ENCODE assay signal across 26 mouse cellular contexts in genomic region chr9:71476601-71477000, GRCm38 (mm10). TPM values are rescaled to one million over a fixed set of nuclear protein-coding genes. Genes with fewer than 3 reads are reported as not detected.
DNase-seq lines count a peak whose midpoint lies in the region; ATAC-seq and TF ChIP-seq lines count a peak whose summit lies in the region.
"Had no signal": no experiment of that assay in that cellular context is flagged by ENCODE, and none has a peak within 500 bp of the region (broad histone marks: within the 10 kb centered on the region; RNA-seq: fewer than 3 reads in every experiment).

No protein-coding gene starts in this region.

- 95% methylated on average over 3 of the region's 3 CpGs for WGBS in intestine, postnatal 0 days
- WGBS in intestine, embryonic 16.5 days, result 98% methylated on average over 3 of the region's 3 CpGs
- WGBS in lung, postnatal 0 days, result 95% methylated on average over 3 of the region's 3 CpGs

- no peak overlapping the region for H3K27ac ChIP-seq in intestine, postnatal 0 days (ENCODE audit: low read depth, low read length)
- H3K27ac ChIP-seq in intestine, embryonic 16.5 days (ENCODE audit: low read length), result no peak overlapping the region
- H3K27ac ChIP-seq in lung, postnatal 0 days (ENCODE audit: low read length), result no peak overlapping the region
- H3K27ac ChIP-seq in MEL (ENCODE audit: control insufficient read depth, low read depth, low read length), result no peak overlapping the region
- H3K27ac ChIP-seq: embryonic facial prominence, embryonic 15.5 days; forebrain, embryonic 10.5 days; gastrocnemius, adult 2 months; heart, embryonic 15.5 days; hindbrain, embryonic 10.5 days; hindbrain, embryonic 14.5 days had no signal

- peaks cover 66% of the 10 kb centered on the region for H3K36me3 ChIP-seq in intestine, postnatal 0 days (ENCODE audit: control insufficient read depth, insufficient read depth)
- H3K36me3 ChIP-seq in intestine, embryonic 16.5 days (ENCODE audit: control insufficient read depth, insufficient read depth, low read length), result peaks cover 51% of the 10 kb centered on the region
- peaks cover 48% of the 10 kb centered on the region for H3K36me3 ChIP-seq in lung, postnatal 0 days (ENCODE audit: insufficient read depth, low read length)
- peaks cover 16 to 36% of the 10 kb centered on the region in 2 experiments for H3K36me3 ChIP-seq in MEL (ENCODE audit: control insufficient read depth in 1 of 2, insufficient read depth in 2 of 2, low read length in 2 of 2)

- peak in 1 of 2 experiments; percentile 27; a peak in 1 of 4 replicates for TF ChIP-seq POLR2A in MEL (IDR thresholded peaks at IDR 0.05; ENCODE audit: control insufficient read depth in 1 of 2, insufficient read depth in 1 of 2, low read depth in 1 of 2, low read length in 2 of 2, poor library complexity in 1 of 2)

- no peaks in the 10 kb centered on the region for H3K27me3 ChIP-seq in intestine, postnatal 0 days (replicated peaks; ENCODE audit: control insufficient read depth, insufficient read depth, low read length)
- H3K27me3 ChIP-seq in intestine, embryonic 16.5 days (replicated peaks; ENCODE audit: control insufficient read depth, insufficient read depth, low read length), result no peaks in the 10 kb centered on the region
- no peaks in the 10 kb centered on the region for H3K27me3 ChIP-seq in lung, postnatal 0 days (replicated peaks; ENCODE audit: insufficient read depth, low read length)
- no peaks in the 10 kb centered on the region for H3K27me3 ChIP-seq in MEL (ENCODE audit: control insufficient read depth in 1 of 2, insufficient read depth in 2 of 2, low read length in 2 of 2)
- H3K27me3 ChIP-seq: CH12.LX; embryonic facial prominence, embryonic 15.5 days; heart, embryonic 15.5 days; Patski had no signal

- DNase-seq in lung, postnatal 0 days (ENCODE audit: low spot score), result no peak
- DNase-seq in lung, postnatal 36 days, result no peak
- DNase-seq in MEL (ENCODE audit: low read depth, low spot score), result no peak
- DNase-seq in left cerebral cortex, adult 8-10 months (ENCODE audit: low spot score in 2 of 2), result no peak
- DNase-seq in kidney, postnatal 36 days, result no peak
- DNase-seq: adrenal gland, adult 8-10 months; adrenal gland, postnatal 36 days; cerebellum, adult 2 months; cerebellum, postnatal 14 days; embryo, embryonic 11 days; gastrocnemius, adult 2 months; gastrocnemius, postnatal 25 days; heart, postnatal 14 days had no signal

- 0 out of 2 replicates have a peak, but pooled peaks have one; percentile 18 for TF ChIP-seq CTCF in intestine, postnatal 0 days (IDR thresholded peaks at IDR 0.05; ENCODE audit: low read depth)
- 0 out of 2 replicates have a peak, but pooled peaks have one; percentile 6 for TF ChIP-seq CTCF in lung, postnatal 0 days (IDR thresholded peaks at IDR 0.05)
- peak; percentile 10 to 24 (median 19); a peak in 1 of 6 replicates for TF ChIP-seq CTCF in MEL (IDR thresholded peaks at IDR 0.05 in 2 of 3, conservative IDR thresholded peaks at IDR 0.05 in 1 of 3; ENCODE audit: control insufficient read depth in 1 of 3, insufficient read depth in 1 of 3, low read depth in 2 of 3, low read length in 3 of 3, poor library complexity in 1 of 3, severe bottlenecking in 1 of 3)

- no peak for TF ChIP-seq EP300 in lung, postnatal 0 days (IDR thresholded peaks at IDR 0.05)
- TF ChIP-seq EP300 in MEL (IDR thresholded peaks at IDR 0.05; ENCODE audit: low read depth in 1 of 2, low read length in 2 of 2), result no peak

- no peaks in the 10 kb centered on the region for H3K4me1 ChIP-seq in intestine, postnatal 0 days (replicated peaks; ENCODE audit: control insufficient read depth, insufficient read depth, low read length)
- no peaks in the 10 kb centered on the region for H3K4me1 ChIP-seq in intestine, embryonic 16.5 days (ENCODE audit: control insufficient read depth, insufficient read depth, low read length)
- no peaks in the 10 kb centered on the region for H3K4me1 ChIP-seq in lung, postnatal 0 days (ENCODE audit: insufficient read depth, low read depth, low read length)
- 0 out of 4 replicates have a peak, but pooled peaks cover 0 to 3% of the 10 kb centered on the region in 2 experiments for H3K4me1 ChIP-seq in MEL (ENCODE audit: control insufficient read depth in 1 of 2, insufficient read depth in 2 of 2, low read length in 2 of 2)
- H3K4me1 ChIP-seq: embryonic facial prominence, embryonic 15.5 days; forebrain, embryonic 10.5 days; hindbrain, embryonic 10.5 days had no signal

- H3K79me2 ChIP-seq in MEL (ENCODE audit: control insufficient read depth, insufficient read depth, low read length, poor library complexity), result 0 out of 2 replicates have a peak, but pooled peaks cover 1% of the 10 kb centered on the region

- no peak overlapping the region for H3K9ac ChIP-seq in intestine, postnatal 0 days (ENCODE audit: low read depth, low read length)
- H3K9ac ChIP-seq in intestine, embryonic 16.5 days (ENCODE audit: low read depth, low read length), result no peak overlapping the region
- no peak overlapping the region for H3K9ac ChIP-seq in lung, postnatal 0 days (replicated peaks; ENCODE audit: low read depth)
- H3K9ac ChIP-seq in MEL (ENCODE audit: control insufficient read depth, low read depth, low read length, poor library complexity, severe bottlenecking), result no peak overlapping the region
- H3K9ac ChIP-seq: embryonic facial prominence, embryonic 15.5 days; heart, embryonic 15.5 days; hindbrain, embryonic 14.5 days had no signal

- TF ChIP-seq RAD21 in MEL (IDR thresholded peaks at IDR 0.05; ENCODE audit: low read depth, low read length), result no peak

- no peak for ATAC-seq in intestine, postnatal 0 days
- ATAC-seq in intestine, embryonic 16.5 days, result no peak
- ATAC-seq in lung, postnatal 0 days, result no peak
- ATAC-seq: forebrain, embryonic 14.5 days; Patski had no signal

- no peak overlapping the region for H3K4me3 ChIP-seq in intestine, postnatal 0 days (ENCODE audit: low read depth, low read length)
- H3K4me3 ChIP-seq in intestine, embryonic 16.5 days (ENCODE audit: low read length), result no peak overlapping the region
- H3K4me3 ChIP-seq in lung, postnatal 0 days (ENCODE audit: low read depth, low read length), result no peak overlapping the region
- no peak overlapping the region for H3K4me3 ChIP-seq in MEL (ENCODE audit: control insufficient read depth in 1 of 2, insufficient read depth in 1 of 2, low read depth in 2 of 2, low read length in 2 of 2)
- H3K4me3 ChIP-seq: embryonic facial prominence, embryonic 15.5 days; erythroblast, embryonic 14.5 days; forebrain, embryonic 10.5 days; gastrocnemius, adult 2 months; heart, embryonic 15.5 days; hindbrain, embryonic 10.5 days had no signal

- no peak overlapping the region for H3K4me2 ChIP-seq in intestine, postnatal 0 days (replicated peaks; ENCODE audit: low read depth)
- H3K4me2 ChIP-seq in intestine, embryonic 16.5 days (ENCODE audit: low read depth, low read length), result no peak overlapping the region
- no peak overlapping the region for H3K4me2 ChIP-seq in lung, postnatal 0 days (replicated peaks; ENCODE audit: low read depth, low read length)
- H3K4me2 ChIP-seq: embryonic facial prominence, embryonic 15.5 days; heart, embryonic 11.5 days; heart, embryonic 15.5 days; hindbrain, embryonic 14.5 days had no signal

- H3K9me3 ChIP-seq in intestine, postnatal 0 days (ENCODE audit: control insufficient read depth), result no peaks in the 10 kb centered on the region
- no peaks in the 10 kb centered on the region for H3K9me3 ChIP-seq in intestine, embryonic 16.5 days (ENCODE audit: control insufficient read depth, low read length)
- no peaks in the 10 kb centered on the region for H3K9me3 ChIP-seq in lung, postnatal 0 days (ENCODE audit: low read length)
- H3K9me3 ChIP-seq in MEL (replicated peaks; ENCODE audit: insufficient read depth, low read length), result no peaks in the 10 kb centered on the region
- H3K9me3 ChIP-seq: embryonic facial prominence, embryonic 15.5 days; G1E; heart, embryonic 15.5 days had no signal

TF ChIP-seq in MEL, 35 proteins besides CTCF, POLR2A, EP300 and RAD21:
- no peak for TF ChIP-seq CHD1 (IDR thresholded peaks at IDR 0.05; ENCODE audit: low read depth, low read length)
- TF ChIP-seq KAT2A (conservative IDR thresholded peaks at IDR 0.05; ENCODE audit: low read depth, low read length), result no peak
- TF ChIP-seq MAZ (IDR thresholded peaks at IDR 0.05; ENCODE audit: low read depth, low read length), result no peak
- TF ChIP-seq TCF12 (IDR thresholded peaks at IDR 0.05; ENCODE audit: low read depth, low read length), result no peak
- no peak for TF ChIP-seq TAL1 (IDR thresholded peaks at IDR 0.05; ENCODE audit: low read length)

RNA-seq across cellular contexts. Expression of gene Polr2m, which starts 9.1 kb away (rescaled TPM):
- polyA plus RNA-seq in intestine, postnatal 0 days (2015; fragmentation: Nextera tagmentation; extraction: Ambion mirVana), result 103 TPM in 2 replicates
- 280 and 300 TPM in 2 replicates for polyA plus RNA-seq in intestine, embryonic 16.5 days (2015; fragmentation: Nextera tagmentation; extraction: Ambion mirVana)
- 159 and 173 TPM in 2 replicates for polyA plus RNA-seq in lung, postnatal 0 days (2015; fragmentation: Nextera tagmentation; extraction: Ambion mirVana)
- 146 and 155 TPM in 2 replicates for total RNA-seq in MEL (2012; rRNA removed)
- 100 to 1,000 TPM; 217 to 624 TPM for polyA plus RNA-seq in MEL (2012; ENCODE audit: insufficient read depth in 1 of 2, insufficient read length in 2 of 2, low read depth in 1 of 2, low replicate concordance in 2 of 2, missing spikeins in 1 of 2)
- total RNA-seq in left cerebral cortex, adult 8-10 months (2022), result 100 to 1,000 TPM; 182 to 212 (median 198) TPM
